Mouse (Mus musculus) inflammation-experienced regulatory T-cells (primary cell): ENCODE measurements around the gene Lrsam1. TPM values are rescaled to one million over a fixed set of nuclear protein-coding genes. Genes with fewer than 3 reads are reported as not detected.

Experiments
- polyA plus RNA-seq, 2 experiments: library from polyadenylated mRNA; unstranded; fragments of 100-300 nt; shearing (Covaris generic); gene quantifications; one replicate each; pipeline ENCODE4 v1.2.1; 2017

Lrsam1 gene
- polyA plus RNA-seq: 10 to 100 TPM in 1 of 2 experiments, 1 to 10 TPM in 1; 8.0 to 17.7 TPM

GRCm38 (mm10) chr2:32961192-32961995 is at the start of gene Lrsam1, which contains the start of gene Rpl12:
Gene Lrsam1 (minus strand): TSS chr2:32961614.
Gene Rpl12 (plus strand): TSS chr2:32961559.

GRCm38 (mm10) chr2:32981725-32982271 is 20.4 kb upstream of the Lrsam1 start, which contains the start of gene Slc2a8:
Gene Slc2a8 (minus strand): TSS chr2:32982083.

DNA sequence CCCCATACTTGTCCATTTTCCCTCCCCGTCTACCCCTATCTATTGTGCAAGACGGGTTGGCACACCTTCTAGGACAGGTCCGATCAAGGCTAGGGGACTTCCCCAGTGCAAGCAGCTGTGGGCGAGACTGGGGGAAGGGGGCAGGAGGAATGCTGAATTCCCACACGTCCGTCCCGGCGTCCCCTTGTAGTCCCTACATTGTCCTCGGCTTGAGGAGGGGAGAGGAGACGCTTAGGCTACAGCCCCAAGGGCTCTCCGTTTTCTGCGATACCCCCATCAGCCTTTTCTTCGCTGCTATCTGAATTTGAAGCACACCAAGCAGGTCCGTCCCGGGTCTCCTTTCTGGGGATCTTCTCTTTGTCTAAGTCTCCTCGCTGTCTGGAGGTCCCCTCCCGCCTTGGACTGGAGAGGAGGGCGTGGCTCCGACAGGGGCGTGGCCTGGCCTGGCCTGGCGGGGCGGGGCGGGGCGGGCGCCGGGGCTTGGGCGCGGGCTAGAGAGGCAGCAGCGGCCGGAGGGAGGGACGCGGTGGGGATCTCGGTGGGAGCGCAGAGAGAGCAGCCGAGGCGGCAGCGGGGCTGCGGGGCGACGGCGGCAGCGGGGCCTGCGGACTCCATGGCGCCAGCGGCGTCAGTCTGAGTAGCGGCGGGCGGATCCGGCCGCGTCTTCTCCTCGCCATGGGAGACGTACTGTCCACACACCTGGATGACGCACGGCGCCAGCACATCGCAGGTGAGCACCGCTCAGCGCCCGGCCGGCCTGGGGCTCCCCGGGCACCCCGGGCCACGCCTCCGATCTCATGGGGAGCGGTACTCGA is 85.5 kb downstream of the Lrsam1 start, which contains the start of gene Fam129b:
Gene Fam129b, plus strand, starts transcription at position 440 of the 815 bp plus-strand sequence.

Other genes with a start within 250 kb of the Lrsam1 start
- 100 to 1,000 TPM; 176 to 212 TPM for gene Cdk9, start 248.5 kb downstream of the Lrsam1 start, polyA plus RNA-seq
- 100 to 1,000 TPM in 1 of 2 experiments, 10 to 100 TPM in 1; 96.9 to 133 TPM for gene Sh2d3c, start 240.6 kb downstream of the Lrsam1 start, polyA plus RNA-seq
- gene 6330409D20Rik, start 220.6 kb downstream of the Lrsam1 start, polyA plus RNA-seq: under 1 TPM; 0.42 to 0.47 TPM
- 10 to 100 TPM; 75.2 to 81.8 TPM for gene Tor2a, start 204.4 kb downstream of the Lrsam1 start, polyA plus RNA-seq
- gene Ttc16, start 186.0 kb downstream of the Lrsam1 start, polyA plus RNA-seq: 1 to 10 TPM in 1 of 2 experiments, under 1 TPM in 1; 0.67 to 1.6 TPM
- gene Ptrh1, start 185.8 kb downstream of the Lrsam1 start, polyA plus RNA-seq: 1 to 10 TPM; 3.4 to 5.0 TPM
- 1 to 10 TPM in 1 of 2 experiments, under 1 TPM in 1; 0.61 to 1.2 TPM for gene Cfap157, start 177.2 kb downstream of the Lrsam1 start, polyA plus RNA-seq
- 10 to 100 TPM in 1 of 2 experiments, 1 to 10 TPM in 1; 8.7 to 12.4 TPM for gene Stxbp1, start 114.4 kb downstream of the Lrsam1 start, polyA plus RNA-seq
- 1 to 10 TPM; 4.2 to 9.5 TPM for gene Fam129b, start 85.5 kb downstream of the Lrsam1 start, polyA plus RNA-seq
- 10 to 100 TPM; 33.3 to 41.2 TPM for gene Rpl12, start 55 bp downstream of the Lrsam1 start, polyA plus RNA-seq
- 10 to 100 TPM in 1 of 2 experiments, 1 to 10 TPM in 1; 9.0 to 13.6 TPM for gene Slc2a8, start 20.5 kb upstream of the Lrsam1 start, polyA plus RNA-seq
- gene Garnl3, start 170.0 kb upstream of the Lrsam1 start, polyA plus RNA-seq: 1 to 10 TPM; 1.2 to 5.1 TPM